Mouse (Mus musculus): ENCODE measurements around the gene Tiam1. TPM values are rescaled to one million over a fixed set of nuclear protein-coding genes. Genes with fewer than 3 reads are reported as not detected.
A peak's percentile ranks its signal among the peaks of the same experiment; 100 is the strongest.

Tiam1 gene
- total and polyA plus RNA-seq, 3 experiments = 10.4 to 76.2 (median 70.3) TPM

- no peak for DNase-seq
These were observed 149.4 kb downstream of the Tiam1 start for GRCm38 (mm10) chr16:89993991-89994825.

- DNase-seq = no peak
These were observed 150.1 kb downstream of the Tiam1 start for GRCm38 (mm10) chr16:89993506-89993905.

GRCm38 (mm10) chr16:89991701-89992152 lies 151.8 kb downstream of the Tiam1 start:
- peak; percentile 68 for DNase-seq

- DNase-seq = no peak
These were observed 153.1 kb downstream of the Tiam1 start for GRCm38 (mm10) chr16:89990288-89990955.

- DNase-seq = no peak
These were observed 153.8 kb downstream of the Tiam1 start for GRCm38 (mm10) chr16:89989816-89990215.

- DNase-seq = no peak
These were observed 156.8 kb downstream of the Tiam1 start for GRCm38 (mm10) chr16:89986672-89987362.

- peak; percentile 68 for DNase-seq
These were observed 157.7 kb downstream of the Tiam1 start for GRCm38 (mm10) chr16:89985702-89986481.

- peak; percentile 47 for DNase-seq
These were observed 163.4 kb downstream of the Tiam1 start for GRCm38 (mm10) chr16:89980075-89980744.

- DNase-seq = no peak
These were observed 168.1 kb downstream of the Tiam1 start for GRCm38 (mm10) chr16:89975441-89975840.

- no peak for DNase-seq
These were observed 169.5 kb downstream of the Tiam1 start for GRCm38 (mm10) chr16:89973814-89974712.

GRCm38 (mm10) chr16:89972854-89973487 lies 170.6 kb downstream of the Tiam1 start:
- DNase-seq = peak; percentile 61

GRCm38 (mm10) chr16:89972018-89972417 lies 171.6 kb downstream of the Tiam1 start:
- no peak for DNase-seq

- no peak for DNase-seq
These were observed 175.5 kb downstream of the Tiam1 start for GRCm38 (mm10) chr16:89968058-89968457.

GRCm38 (mm10) chr16:89962876-89963275 lies 180.7 kb downstream of the Tiam1 start:
- DNase-seq = no peak

GRCm38 (mm10) chr16:89960904-89961303 lies 182.7 kb downstream of the Tiam1 start:
- no peak for DNase-seq

GRCm38 (mm10) chr16:89960186-89960878 lies 183.2 kb downstream of the Tiam1 start:
- DNase-seq = peak; percentile 56

- DNase-seq = no peak
These were observed 184.6 kb downstream of the Tiam1 start for GRCm38 (mm10) chr16:89958982-89959381.

- DNase-seq = no peak
These were observed 185.5 kb downstream of the Tiam1 start for GRCm38 (mm10) chr16:89958030-89958429.

GRCm38 (mm10) chr16:89954525-89954924 lies 189.0 kb downstream of the Tiam1 start:
- DNase-seq = no peak
